Mouse (Mus musculus) heart, embryonic 16.5 days (tissue): ENCODE data around the gene Hist1h2ah. TPM values are rescaled to one million over a fixed set of nuclear protein-coding genes. Genes with fewer than 3 reads are reported as not detected.

ENCODE experiments used
- ATAC-seq: fragments of 200-750 bp; cut with Nextera tagmentation; replicated peaks from 2 replicates; pipeline ENCODE4 v1.8.0; 2017; ENCODE audit warnings: moderate number of reproducible peaks; ENCODE audit not compliant: insufficient read depth, low FRiP score; ENCODE audit errors: extremely low read depth
- H3K27ac ChIP-seq: fragments of 300-500 bp; sonication (generic); 2 replicates; pipeline ENCODE4 v1.5.1; 2014; ENCODE audit warnings: mild to moderate bottlenecking, low read length, control low read depth, moderate library complexity
- H3K27me3 ChIP-seq: fragments of 300-500 bp; sonication (generic); 2 replicates; pipeline ENCODE4 v1.6.1; 2014; ENCODE audit warnings: low read length, mixed read lengths; ENCODE audit not compliant: control insufficient read depth, insufficient read depth
- H3K36me3 ChIP-seq: fragments of 300-500 bp; sonication (generic); 2 replicates; pipeline ENCODE4 v1.6.1; 2014; ENCODE audit not compliant: control insufficient read depth, insufficient read depth
- H3K4me1 ChIP-seq: fragments of 300-500 bp; sonication (generic); 2 replicates; pipeline ENCODE4 v1.6.1; 2014; ENCODE audit warnings: low read length, mixed read lengths; ENCODE audit not compliant: control insufficient read depth, insufficient read depth
- H3K4me2 ChIP-seq: fragments of 300-500 bp; sonication (generic); 2 replicates; pipeline ENCODE4 v1.6.1; 2014; ENCODE audit warnings: low read depth, mild to moderate bottlenecking, control low read depth, low read length
- H3K4me3 ChIP-seq: fragments of 300-500 bp; sonication (generic); 2 replicates; pipeline ENCODE4 v1.5.1; 2014; ENCODE audit warnings: mild to moderate bottlenecking, control low read depth, low read length
- H3K9ac ChIP-seq: fragments of 300-500 bp; sonication (generic); 2 replicates; pipeline ENCODE4 v1.6.1; 2014; ENCODE audit warnings: low read length, control low read depth
- H3K9me3 ChIP-seq: fragments of 300-500 bp; sonication (generic); replicated peaks from 2 replicates; pipeline ENCODE4 v1.6.1; 2016; ENCODE audit warnings: low read length; ENCODE audit not compliant: control insufficient read depth
- WGBS: fragments of 180-500 bp; shearing (Covaris S2); extraction: QIAGEN DNeasy Blood & Tissue Kit; methylation state at CpG from one replicate; pipeline ENCODE4 v1.1.7; 2014; 5-methylcytosine and 5-hydroxymethylcytosine counted together
- microRNA-seq: library from miRNA; unstranded; fragments of <30 nt; microRNA quantifications from one replicate; pipeline ENCODE4, GENCODE M21; 2017
- polyA plus RNA-seq: library from polyadenylated mRNA; unstranded; fragments of >200 nt; fragmentation: Nextera tagmentation; extraction: Ambion mirVana; gene quantifications from 2 replicates; pipeline ENCODE4 v1.2.1, GENCODE M21; 2015

The Hist1h2ah gene
- polyA plus RNA-seq, 1 experiment from 2014 or later = 5.3 TPM

DNA sequence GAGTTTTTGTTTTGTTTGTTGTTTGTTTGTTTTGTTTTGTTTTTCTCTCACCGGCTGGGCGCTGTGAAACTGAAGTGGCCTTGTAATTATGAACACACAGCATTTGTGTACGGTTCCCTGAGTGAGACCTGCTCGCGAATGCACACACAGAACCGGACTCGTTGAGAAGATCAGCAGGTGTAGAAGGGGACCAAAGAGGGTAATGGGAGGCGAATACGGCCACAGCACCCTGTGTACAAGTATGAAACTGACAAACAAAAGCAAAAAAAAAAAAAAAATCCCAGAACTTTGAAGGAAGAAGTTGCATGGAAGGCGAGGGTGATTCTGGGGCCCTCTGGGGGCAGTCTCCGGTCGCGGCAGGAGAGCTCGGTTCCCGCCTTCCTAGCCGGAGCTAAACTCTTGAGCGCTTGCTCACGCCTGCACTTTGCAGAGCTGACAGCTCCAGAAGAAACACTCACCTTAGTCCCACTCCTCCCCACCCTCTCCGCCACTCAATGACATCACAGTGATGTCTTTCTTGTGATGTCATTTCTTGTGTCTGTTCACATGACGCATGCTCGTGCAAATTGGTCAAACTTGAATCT is 39.9 kb downstream of the Hist1h2ah start:
- no peaks in the 10 kb centered on the region for H3K36me3 ChIP-seq
- no peak overlapping the region for H3K27ac ChIP-seq
- peak overlapping the region; percentile 79 for H3K4me2 ChIP-seq
- H3K4me3 ChIP-seq = peak overlapping the region; percentile 58
- peaks cover 8% of the 10 kb centered on the region for H3K9me3 ChIP-seq
- peak overlapping the region; percentile 31 for H3K9ac ChIP-seq
- peaks cover 4% of the 10 kb centered on the region for H3K4me1 ChIP-seq
- WGBS = 1% methylated on average over 21 of the region's 21 CpGs
- peak; percentile 67; the same call in 1 of the 2 replicates for ATAC-seq
- H3K27me3 ChIP-seq = peaks cover 47% of the 10 kb centered on the region

DNA sequence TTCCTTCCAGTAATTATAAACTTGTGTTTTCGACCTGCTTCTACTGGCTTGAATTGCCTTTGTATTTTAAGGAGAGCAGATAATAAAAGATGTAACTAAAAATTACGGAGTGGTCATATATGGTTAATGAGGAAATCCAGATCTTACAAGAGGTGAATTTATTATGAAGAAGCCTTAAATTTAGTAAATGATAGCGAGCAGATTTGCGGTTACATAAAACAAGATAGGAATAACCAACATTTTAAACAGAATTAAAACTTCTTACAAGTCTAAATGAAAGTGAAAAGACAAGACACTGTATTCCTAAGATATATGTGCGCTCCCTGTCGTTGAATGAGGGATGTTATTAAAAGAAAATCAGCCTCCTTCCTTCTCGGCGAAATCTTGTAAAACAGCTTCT is 40.5 kb downstream of the Hist1h2ah start:
- H3K36me3 ChIP-seq = no peaks in the 10 kb centered on the region
- no peak overlapping the region for H3K27ac ChIP-seq
- peak overlapping the region; percentile 79 for H3K4me2 ChIP-seq
- ATAC-seq = no peak
- peaks cover 42% of the 10 kb centered on the region for H3K27me3 ChIP-seq
- WGBS = 6% methylated on average over 8 of the region's 8 CpGs
- H3K9ac ChIP-seq = peak overlapping the region; percentile 31
- peak overlapping the region; percentile 58 for H3K4me3 ChIP-seq
- peaks cover 4% of the 10 kb centered on the region for H3K4me1 ChIP-seq
- peaks cover 8% of the 10 kb centered on the region for H3K9me3 ChIP-seq

DNA sequence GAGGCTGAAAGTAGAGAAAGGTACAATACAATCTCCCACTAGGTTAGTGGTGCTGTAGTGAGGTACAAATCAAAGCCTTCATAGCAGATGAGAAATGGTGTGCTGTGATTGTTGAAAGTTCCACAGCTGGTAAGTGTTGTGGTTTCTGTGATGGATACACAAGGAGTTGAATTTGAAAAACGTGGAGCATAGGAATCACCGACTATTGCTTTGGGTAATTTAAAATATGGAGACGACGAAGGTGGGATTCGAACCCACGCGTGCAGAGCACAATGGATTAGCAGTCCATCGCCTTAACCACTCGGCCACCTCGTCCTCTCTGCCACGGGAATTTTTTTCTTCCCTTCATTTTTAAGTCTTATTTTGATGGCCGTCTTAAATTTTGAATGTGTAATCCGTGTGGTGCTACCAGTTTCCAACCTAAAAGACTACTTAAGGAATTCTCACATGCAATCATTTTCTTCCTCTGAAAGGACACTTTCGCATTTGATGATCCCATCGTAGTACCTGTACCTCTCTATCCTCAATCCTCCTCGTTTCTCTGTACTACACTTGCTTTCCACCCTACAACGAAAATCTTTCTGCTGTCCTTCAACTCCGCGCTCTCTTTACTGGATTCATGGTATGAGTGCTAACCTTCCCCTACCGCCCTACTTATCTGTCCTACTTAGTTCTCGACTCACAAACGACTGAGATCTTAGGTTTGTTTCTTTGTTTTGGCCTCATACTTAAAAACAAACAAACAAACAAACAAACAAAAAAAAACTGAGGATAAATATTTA is 41.2 kb downstream of the Hist1h2ah start:
- peak overlapping the region; percentile 49 for H3K4me2 ChIP-seq

DNA sequence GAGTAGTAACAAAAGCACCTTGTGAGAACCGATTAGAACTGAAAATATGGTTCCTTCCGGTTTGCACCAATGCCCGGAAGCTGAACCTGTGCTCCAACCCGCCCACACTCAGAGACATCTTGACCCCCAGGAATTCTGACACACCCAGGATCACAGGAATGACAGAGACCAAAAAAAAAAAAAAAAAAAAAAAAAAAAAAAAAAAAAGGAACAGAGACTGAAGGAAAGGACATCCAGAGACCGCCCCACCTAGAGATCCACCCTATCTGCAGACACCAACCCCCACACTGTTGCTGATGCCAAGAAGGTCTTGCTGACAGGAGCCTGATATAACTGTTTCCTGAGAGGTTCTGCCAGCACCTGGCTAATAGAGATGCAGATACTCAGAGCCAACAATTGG is 42.8 kb downstream of the Hist1h2ah start:
- 72% methylated on average over 5 of the region's 5 CpGs for WGBS
- ATAC-seq = no peak
- peaks cover 4% of the 10 kb centered on the region for H3K4me1 ChIP-seq
- H3K27ac ChIP-seq = no peak overlapping the region
- H3K4me3 ChIP-seq = no peak overlapping the region
- H3K4me2 ChIP-seq = no peak overlapping the region
- H3K9me3 ChIP-seq = peaks cover 8% of the 10 kb centered on the region
- H3K27me3 ChIP-seq = peaks cover 20% of the 10 kb centered on the region
- no peaks in the 10 kb centered on the region for H3K36me3 ChIP-seq
- H3K9ac ChIP-seq = no peak overlapping the region

More for the DNA sequence above, 41.2 kb downstream of the Hist1h2ah start:
- Histone ChIP-seq H3K9me3 (peaks cover 8% of the 10 kb centered on the region), H3K4me3 (peak overlapping the region; percentile 30), H3K27me3 (peaks cover 34% of the 10 kb centered on the region), H3K27ac (no peak overlapping the region), H3K4me1 (peaks cover 4% of the 10 kb centered on the region), H3K9ac (no peak overlapping the region), H3K36me3 (no peaks in the 10 kb centered on the region)
- 5% methylated on average over 22 of the region's 22 CpGs for WGBS
- no peak for ATAC-seq

Small RNAs within 50 kb of the gene (microRNA-seq; reads per million reads assigned to microRNA genes)
- gene Gm26300 = not detected
- not detected for gene Gm44390
- gene Gm44486 = not detected

Other genes with a start within 250 kb of the Hist1h2ah start
- gene Hist1h2an, start 248.3 kb downstream of the Hist1h2ah start, polyA plus RNA-seq = 3.0 and 3.1 TPM in 2 replicates
- 0.34 and 0.52 TPM in 2 replicates for gene Hist1h2bp, start 248.1 kb downstream of the Hist1h2ah start, polyA plus RNA-seq
- 9.3 and 10.4 TPM in 2 replicates for gene Hist1h2bq, start 225.4 kb downstream of the Hist1h2ah start, polyA plus RNA-seq
- not detected in 2 replicates for gene Hist1h2ao, start 225.1 kb downstream of the Hist1h2ah start, polyA plus RNA-seq
- gene Hist1h4m, start 223.8 kb downstream of the Hist1h2ah start, polyA plus RNA-seq = not detected in 2 replicates
- gene Hist1h4n, start 203.4 kb downstream of the Hist1h2ah start, polyA plus RNA-seq = 6.3 and 7.5 TPM in 2 replicates
- 1,370 and 1,778 TPM in 2 replicates for gene Hist1h2ap, start 202.1 kb downstream of the Hist1h2ah start, polyA plus RNA-seq
- gene Hist1h2br, start 201.8 kb downstream of the Hist1h2ah start, polyA plus RNA-seq = 9.6 and 10.5 TPM in 2 replicates
- 2.9 and 4.7 TPM in 2 replicates for gene Zfp184, start 90.5 kb downstream of the Hist1h2ah start, polyA plus RNA-seq
- not detected in 2 replicates for gene Pom121l2, start 54.4 kb downstream of the Hist1h2ah start, polyA plus RNA-seq
- 62.9 and 135 TPM in 2 replicates for gene Prss16, start 25.8 kb downstream of the Hist1h2ah start, polyA plus RNA-seq
- 1.6 and 3.1 TPM in 2 replicates for gene Hist1h2bk, start 302 bp upstream of the Hist1h2ah start, polyA plus RNA-seq
- gene Hist1h4i, start 5.8 kb upstream of the Hist1h2ah start, polyA plus RNA-seq = 9.0 and 10.6 TPM in 2 replicates
- 13.3 and 22.0 TPM in 2 replicates for gene Hist1h2ag, start 7.4 kb upstream of the Hist1h2ah start, polyA plus RNA-seq
- 5.5 and 9.9 TPM in 2 replicates for gene Hist1h2bj, start 7.6 kb upstream of the Hist1h2ah start, polyA plus RNA-seq
- gene Vmn1r188, start 48.9 kb upstream of the Hist1h2ah start, polyA plus RNA-seq = not detected in 2 replicates
- gene Vmn1r189, start 70.3 kb upstream of the Hist1h2ah start, polyA plus RNA-seq = not detected in 2 replicates
- not detected in 2 replicates for gene Vmn1r191, start 148.4 kb upstream of the Hist1h2ah start, polyA plus RNA-seq
- gene Vmn1r192, start 155.6 kb upstream of the Hist1h2ah start, polyA plus RNA-seq = not detected in 2 replicates
- gene Vmn1r193, start 187.6 kb upstream of the Hist1h2ah start, polyA plus RNA-seq = not detected in 2 replicates
- not detected in 2 replicates for gene Vmn1r194, start 208.6 kb upstream of the Hist1h2ah start, polyA plus RNA-seq
- gene Vmn1r195, start 235.0 kb upstream of the Hist1h2ah start, polyA plus RNA-seq = not detected in 2 replicates